Mouse (Mus musculus) cerebellum, adult 9-11 months (tissue): ENCODE data around the gene Mcm3ap.

ENCODE experiments used
- DNase-seq: peaks from one replicate; pipeline ENCODE4 v3.0.0; 2022

Gene Mcm3ap

GRCm38 (mm10) chr10:76468203-76469162 is at the start of gene Mcm3ap, which contains the start of gene Ybey:
Mcm3ap (plus strand) TSS chr10:76468927.
Ybey (minus strand) TSS chr10:76469114.
- DNase-seq, result peak; percentile 87

- no peak for DNase-seq
Observed at GRCm38 (mm10) chr10:76425674-76426073, 43.1 kb upstream of the Mcm3ap start.

- DNase-seq, result no peak
Observed at GRCm38 (mm10) chr10:76433925-76434324, 34.8 kb upstream of the Mcm3ap start.

- DNase-seq, result no peak
Observed at GRCm38 (mm10) chr10:76439107-76439890, 29.4 kb upstream of the Mcm3ap start.

- peak; percentile 28 for DNase-seq
Observed at GRCm38 (mm10) chr10:76440281-76440680, 28.4 kb upstream of the Mcm3ap start, which contains the start of gene AC141477.1. AC141477.1 (minus strand) TSS chr10:76440444.

- peak; percentile 99 for DNase-seq
Observed at GRCm38 (mm10) chr10:76442178-76443088, 26.3 kb upstream of the Mcm3ap start, which contains the start of gene Pcnt. Pcnt (minus strand) TSS chr10:76442786.

- no peak for DNase-seq
Observed at GRCm38 (mm10) chr10:76445996-76446681, 22.6 kb upstream of the Mcm3ap start.

- DNase-seq, result no peak
Observed at GRCm38 (mm10) chr10:76447406-76448229, 21.1 kb upstream of the Mcm3ap start.

GRCm38 (mm10) chr10:76448851-76449250 is 19.9 kb upstream of the Mcm3ap start, which contains the start of gene 2610028H24Rik:
2610028H24Rik (plus strand) TSS chr10:76449081.
- DNase-seq, result no peak

GRCm38 (mm10) chr10:76455289-76455688 is 13.4 kb upstream of the Mcm3ap start:
- DNase-seq, result no peak

- DNase-seq, result no peak
Observed at GRCm38 (mm10) chr10:76461255-76461654, 7.5 kb upstream of the Mcm3ap start.

GRCm38 (mm10) chr10:76462312-76462711 is 6.4 kb upstream of the Mcm3ap start:
- no peak for DNase-seq

GRCm38 (mm10) chr10:76462721-76463120 is 6.0 kb upstream of the Mcm3ap start:
- DNase-seq, result no peak

GRCm38 (mm10) chr10:76473759-76474158 is 5.0 kb downstream of the Mcm3ap start:
- no peak for DNase-seq

GRCm38 (mm10) chr10:76480851-76481250 is 12.1 kb downstream of the Mcm3ap start:
- DNase-seq, result no peak

- no peak for DNase-seq
Observed at GRCm38 (mm10) chr10:76481480-76481879, 12.8 kb downstream of the Mcm3ap start.

- no peak for DNase-seq
Observed at GRCm38 (mm10) chr10:76486302-76486701, 17.6 kb downstream of the Mcm3ap start.

GRCm38 (mm10) chr10:76488265-76488664 is 19.5 kb downstream of the Mcm3ap start:
- DNase-seq, result no peak

- no peak for DNase-seq
Observed at GRCm38 (mm10) chr10:76489205-76489604, 20.5 kb downstream of the Mcm3ap start.

- no peak for DNase-seq
Observed at GRCm38 (mm10) chr10:76493527-76493926, 24.8 kb downstream of the Mcm3ap start.

- no peak for DNase-seq
Observed at GRCm38 (mm10) chr10:76495501-76495900, 26.8 kb downstream of the Mcm3ap start.
